Mouse (Mus musculus) lung, postnatal 36 days (tissue): Measurements from ENCODE around the gene Cntn4.

Source experiments
- DNase-seq: peaks from one replicate; pipeline ENCODE4 v3.0.0; 2022; ENCODE audit warnings: mixed read lengths

Cntn4 gene

DNA sequence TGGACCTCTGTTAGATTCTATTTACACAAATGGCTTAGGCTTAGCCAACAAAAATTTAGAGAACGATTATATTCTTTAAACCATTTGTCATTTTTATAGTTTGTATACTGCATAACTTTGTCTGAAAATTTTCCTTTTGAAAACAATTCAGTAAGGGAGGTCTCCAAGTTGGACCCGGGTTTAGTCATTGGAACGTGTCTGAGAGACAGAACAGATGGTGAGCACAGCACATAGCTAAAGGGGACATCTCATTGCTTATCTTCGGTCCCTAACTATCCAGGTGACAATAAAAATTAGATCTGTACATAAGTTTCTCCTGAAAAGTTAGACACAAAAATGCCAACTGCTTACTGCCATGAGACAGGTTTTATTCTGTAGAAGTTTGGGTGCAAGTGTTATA, 420.4 kb downstream of the Cntn4 start:
- DNase-seq, result peak; percentile 9

DNA sequence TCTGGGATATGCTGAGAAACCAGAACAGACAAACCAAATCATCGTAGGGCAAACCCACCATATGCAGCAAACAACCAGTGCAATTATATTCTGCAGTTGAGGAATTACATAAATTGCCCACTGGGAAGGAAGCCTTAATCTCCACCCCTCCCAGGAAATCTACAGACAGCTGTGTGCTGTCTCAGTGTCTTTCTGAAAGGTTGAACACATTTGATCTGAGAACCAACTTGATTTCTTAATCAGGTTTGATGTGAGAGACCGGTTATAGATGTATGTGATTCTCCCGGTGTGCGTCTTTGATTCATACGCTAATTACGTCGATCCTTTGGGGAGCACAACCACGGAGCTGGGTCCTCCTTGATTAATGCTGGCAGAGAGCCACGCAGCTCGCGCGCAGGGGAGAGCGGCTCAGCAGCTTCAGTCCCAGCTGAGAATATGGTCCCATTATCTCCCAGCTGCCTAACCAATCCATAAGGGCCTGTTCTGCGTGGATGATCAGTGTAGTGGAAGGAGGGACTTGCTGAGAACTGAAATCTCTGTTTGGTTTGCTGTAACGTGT, 441.1 kb downstream of the Cntn4 start:
- DNase-seq, result no peak

DNA sequence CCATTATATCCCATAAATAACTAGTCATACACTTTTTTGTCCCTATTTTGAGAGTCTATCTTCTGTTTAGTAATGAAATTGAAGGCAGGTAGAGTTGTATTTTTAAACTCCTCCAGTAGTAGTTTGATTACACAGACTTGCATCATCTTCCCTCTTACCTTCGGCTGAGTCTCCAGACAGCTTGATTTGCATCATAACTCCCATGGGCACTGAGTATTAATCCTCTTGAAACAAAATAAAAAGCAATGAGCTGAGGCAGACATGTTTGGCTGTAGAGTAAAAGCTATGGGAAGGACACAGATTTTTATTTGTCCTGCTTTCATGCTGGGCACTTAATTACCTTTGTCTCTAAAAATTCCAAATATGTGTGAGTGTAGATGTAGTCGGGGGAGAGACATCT, 476.1 kb downstream of the Cntn4 start:
- no peak for DNase-seq

DNA sequence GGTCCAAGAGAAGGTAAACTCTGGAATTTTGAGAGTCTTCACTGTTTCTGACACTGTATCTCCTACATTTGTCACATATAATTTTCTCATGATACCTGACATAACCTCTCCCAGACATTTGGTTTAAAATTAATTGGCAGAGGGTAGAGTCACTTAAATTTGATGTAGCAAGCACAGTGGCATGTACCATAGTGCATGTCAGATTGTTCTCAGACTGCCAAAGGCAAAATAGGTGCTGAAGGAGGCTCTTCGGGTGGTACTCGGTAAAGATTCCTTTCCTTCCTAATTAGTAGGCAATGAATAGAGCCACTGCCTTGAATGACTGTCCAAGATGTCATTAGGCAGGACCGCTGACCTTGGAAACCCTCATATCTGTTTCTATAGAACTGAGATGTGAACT, 477.9 kb downstream of the Cntn4 start:
- no peak for DNase-seq

DNA sequence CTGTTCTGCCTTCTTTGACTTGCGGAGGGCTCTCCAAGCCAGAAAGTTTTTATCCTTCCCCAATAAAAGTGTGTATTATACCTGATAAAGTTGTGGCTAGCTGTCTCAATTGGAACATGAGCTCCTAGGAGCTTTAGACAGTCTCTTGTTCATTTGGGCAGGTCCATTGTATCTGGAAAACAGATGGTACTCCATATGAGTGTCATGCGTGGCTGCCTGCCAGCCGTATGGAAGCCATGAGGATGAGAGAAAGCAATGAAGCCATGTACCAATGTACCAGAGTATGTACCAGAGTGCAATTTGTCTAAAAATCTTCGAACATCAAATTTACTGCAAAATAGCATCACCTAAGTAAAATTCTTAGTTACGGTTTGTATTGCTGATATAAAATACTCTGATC, 500.1 kb downstream of the Cntn4 start:
- no peak for DNase-seq

DNA sequence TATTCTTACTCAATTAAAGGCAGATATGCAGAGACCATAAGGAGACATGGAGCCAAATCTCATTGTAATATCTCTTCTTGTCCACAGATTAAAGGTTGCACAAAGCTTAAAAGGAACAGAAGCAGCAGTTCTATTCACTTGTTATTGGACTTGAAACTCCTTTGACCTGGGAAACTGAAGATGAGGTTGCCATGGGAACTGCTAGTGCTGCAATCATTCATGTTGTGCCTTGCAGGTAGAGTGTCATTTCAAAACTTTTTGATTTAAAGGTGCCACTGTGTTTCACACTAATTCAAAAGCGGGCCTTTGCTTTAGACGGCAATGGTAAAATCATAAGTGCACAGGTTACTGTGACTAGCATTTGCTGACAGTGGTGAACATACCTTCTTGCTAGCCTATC, 504.1 kb downstream of the Cntn4 start:
- no peak for DNase-seq

DNA sequence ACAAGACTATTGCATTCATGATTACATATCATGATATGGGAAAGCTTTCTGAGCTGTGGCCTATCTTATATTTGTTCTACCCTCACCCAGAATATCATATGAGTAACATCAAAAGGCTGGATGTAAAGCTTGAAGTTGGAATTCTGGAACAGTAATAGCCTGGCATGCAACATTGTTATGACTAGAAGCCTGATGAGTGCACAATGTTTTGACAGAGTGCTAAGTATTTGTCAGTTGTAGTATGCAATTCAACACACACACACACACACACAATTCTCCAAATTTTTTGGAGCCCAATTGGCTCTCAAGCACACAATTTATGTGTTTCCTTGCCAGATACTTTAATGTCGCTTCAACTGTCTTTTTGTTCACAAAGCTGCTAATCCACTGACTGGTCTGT, 523.5 kb downstream of the Cntn4 start:
- no peak for DNase-seq

DNA sequence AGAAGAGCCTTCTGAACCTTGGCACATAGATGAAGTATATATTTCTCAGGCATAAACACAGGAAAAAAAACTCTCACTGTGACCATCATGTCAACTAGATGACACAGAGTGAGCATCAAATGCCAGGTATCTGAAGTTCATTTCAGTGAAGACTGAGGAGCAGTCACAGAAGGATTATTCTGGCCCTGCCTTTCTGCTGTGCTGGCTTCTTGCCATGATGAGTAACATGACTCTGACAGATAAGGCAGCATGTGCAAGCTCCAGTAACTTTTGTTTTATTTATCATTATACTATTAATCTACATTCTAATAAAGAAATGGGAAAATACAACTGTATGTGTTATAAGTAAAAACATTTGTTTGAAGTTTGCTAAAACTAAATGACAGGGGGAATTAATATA, 529.9 kb downstream of the Cntn4 start:
- no peak for DNase-seq

DNA sequence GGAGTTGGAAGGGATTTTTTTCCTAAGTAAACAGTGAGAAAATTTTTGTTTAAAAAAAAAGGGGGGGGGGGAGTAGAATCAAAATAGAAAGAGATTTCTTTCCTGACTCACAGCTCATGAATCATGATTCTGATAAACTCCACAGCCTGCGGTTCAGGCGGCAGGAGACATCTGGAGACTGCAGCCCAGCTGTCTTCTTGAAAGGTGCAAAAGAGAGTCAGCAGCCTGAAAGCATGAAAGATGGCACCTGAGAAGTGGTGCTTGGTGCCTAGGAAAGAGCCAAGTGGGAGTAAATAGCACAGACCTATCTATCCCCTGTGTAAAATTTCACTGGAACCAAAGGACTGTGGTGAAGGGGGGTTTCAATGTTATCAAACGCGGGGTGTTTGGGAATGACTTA, 535.6 kb downstream of the Cntn4 start:
- DNase-seq, result no peak

DNA sequence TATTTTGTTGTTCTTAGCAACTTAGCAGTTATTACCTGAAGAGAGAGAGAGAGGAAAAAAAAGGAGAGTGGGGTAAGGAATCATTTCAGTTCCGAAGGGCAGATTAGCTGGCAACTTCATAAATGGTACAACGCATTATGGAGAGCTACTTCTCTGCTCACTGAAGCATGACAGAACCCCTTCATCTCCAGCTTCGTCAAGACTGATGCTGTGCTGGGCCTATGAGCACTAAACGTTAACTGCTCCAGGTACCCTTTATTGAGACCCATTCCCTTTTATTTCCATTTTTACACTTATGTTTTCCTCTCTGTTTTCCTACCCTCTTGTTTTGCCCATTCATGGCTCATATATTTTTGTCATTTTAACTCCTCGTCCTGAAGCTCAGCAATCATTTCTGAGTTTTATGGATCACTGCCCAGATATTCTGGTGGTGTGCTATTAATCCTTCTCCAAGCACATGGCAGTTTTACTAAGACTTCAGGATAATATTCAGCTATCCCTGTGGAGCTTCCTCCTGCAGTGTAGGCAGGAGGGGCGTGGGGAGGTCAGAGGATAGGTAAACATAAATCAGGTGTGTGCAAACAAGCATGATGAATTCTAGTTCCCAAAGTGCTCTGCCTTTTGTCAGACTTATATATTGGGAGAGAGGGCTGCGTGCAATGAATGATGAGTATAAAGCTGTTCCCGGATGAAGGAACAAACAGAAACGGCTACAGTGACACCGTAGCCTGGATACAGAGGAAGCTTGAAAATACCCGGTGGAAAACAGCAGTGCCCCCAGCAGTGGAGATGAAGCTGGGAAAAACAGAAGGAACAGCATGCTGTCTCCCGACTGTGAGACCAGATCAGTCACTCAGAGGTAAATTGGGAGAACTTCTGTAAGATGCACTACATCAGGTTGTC, 559.8 kb downstream of the Cntn4 start:
- no peak for DNase-seq

DNA sequence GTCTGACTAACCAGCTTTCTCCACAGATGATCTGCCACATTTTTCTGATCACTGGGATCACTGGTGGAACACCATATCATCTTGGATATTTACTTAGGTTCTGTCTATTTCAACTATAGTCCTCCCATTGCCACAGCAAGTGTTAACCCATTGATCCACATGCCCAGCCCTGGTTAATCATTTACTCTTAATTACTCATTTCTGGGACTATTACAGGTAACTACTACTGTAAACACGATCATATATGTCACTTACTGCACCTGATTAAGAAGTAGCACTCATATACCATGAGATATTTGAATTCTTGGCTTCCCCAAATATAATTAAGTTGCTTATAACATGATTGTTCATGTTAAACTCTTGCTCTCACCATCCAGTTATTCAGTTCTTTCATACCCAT, 564.1 kb downstream of the Cntn4 start:
- no peak for DNase-seq

DNA sequence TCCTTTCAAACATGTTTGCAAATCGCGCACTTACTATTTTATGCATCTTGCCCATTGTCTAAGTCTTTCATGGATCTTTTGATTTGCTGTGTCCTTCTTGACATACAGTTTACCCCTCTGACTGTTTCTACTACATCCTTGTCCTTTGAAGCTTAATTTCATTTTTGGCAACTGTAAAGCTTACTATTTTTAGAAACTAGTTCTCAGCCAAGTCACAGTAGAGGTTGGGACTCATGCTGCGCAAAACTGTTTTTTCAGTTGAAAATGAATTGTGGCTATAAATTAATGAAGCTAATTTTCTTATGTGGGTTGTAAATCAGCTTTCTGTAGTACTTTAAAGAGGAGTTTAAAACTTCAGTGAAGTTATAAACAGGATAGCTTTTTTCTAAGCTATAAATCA, 585.9 kb downstream of the Cntn4 start:
- no peak for DNase-seq

DNA sequence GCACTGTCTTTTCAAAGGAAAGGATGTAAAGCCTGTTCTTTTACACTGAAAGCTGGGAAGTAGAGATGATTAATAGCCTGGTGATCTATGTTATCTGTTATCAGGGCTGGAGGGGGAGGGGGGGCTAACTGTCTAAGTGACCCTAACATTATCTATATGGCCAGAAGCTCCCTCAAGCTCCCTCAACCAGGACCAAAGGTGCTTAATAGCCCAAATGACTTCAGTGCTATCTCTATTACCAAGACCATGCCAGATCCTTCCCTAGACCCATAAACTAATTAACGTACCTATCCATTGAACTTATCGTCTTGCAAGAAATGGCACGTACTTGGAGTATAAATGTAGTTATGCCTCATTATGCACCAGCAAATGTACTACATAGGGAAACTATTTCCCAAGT, 588.0 kb downstream of the Cntn4 start:
- DNase-seq, result no peak

DNA sequence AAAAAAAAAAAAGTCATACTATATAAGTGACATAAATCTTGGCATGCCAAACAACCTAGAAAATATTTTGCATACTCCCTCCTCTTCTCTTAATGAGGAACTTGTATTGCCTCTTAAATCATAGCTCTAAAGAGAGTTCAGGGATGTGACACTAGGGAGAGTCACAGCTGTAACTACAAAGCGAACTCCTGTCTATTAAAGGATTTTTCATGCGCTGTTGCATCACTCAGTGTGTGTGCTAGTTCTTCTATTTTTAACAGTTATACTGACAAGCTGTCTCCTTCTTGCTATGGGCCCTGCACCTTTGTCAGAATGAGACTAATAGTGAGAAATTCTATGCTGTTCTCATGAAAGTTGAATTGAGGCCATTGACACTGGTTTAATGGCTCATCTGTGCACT, 588.8 kb downstream of the Cntn4 start:
- DNase-seq, result no peak

DNA sequence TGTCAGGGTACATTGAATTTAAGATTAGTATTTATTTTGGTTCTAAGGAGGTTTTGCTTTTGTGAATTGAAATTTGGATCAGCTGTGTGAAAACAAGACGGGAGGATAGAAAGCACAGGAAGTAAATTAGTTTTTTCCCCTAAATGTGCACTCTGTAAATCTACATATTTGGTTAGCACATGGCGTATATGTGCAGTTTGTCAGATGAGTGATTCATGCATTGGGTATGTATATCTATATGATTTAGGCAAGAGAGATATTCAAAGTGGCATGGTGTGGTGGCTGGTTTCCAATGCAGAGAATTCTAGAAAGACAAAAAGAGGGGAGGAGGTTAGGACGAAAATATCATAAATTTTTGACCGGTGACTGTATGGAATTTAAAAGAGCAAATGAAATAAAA, 591.3 kb downstream of the Cntn4 start:
- DNase-seq, result no peak

DNA sequence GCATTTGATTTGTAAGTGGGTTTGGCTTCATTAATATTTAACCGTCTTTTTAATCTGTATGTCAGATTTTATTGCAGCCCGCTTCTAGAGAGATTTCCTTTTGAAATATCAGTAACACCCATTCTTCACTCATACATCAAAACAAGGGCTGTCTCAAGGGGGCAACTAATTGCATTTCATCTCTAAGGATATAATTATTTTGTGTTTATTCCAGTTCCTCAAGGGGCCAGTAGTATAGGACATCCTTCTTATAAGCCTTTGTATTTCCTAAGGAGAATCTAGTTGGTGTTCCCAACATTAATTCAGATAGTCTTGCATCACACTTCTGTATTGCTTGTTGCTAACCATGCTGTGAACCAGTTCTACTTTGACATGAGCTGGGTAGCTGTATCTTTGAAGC, 599.7 kb downstream of the Cntn4 start:
- no peak for DNase-seq

DNA sequence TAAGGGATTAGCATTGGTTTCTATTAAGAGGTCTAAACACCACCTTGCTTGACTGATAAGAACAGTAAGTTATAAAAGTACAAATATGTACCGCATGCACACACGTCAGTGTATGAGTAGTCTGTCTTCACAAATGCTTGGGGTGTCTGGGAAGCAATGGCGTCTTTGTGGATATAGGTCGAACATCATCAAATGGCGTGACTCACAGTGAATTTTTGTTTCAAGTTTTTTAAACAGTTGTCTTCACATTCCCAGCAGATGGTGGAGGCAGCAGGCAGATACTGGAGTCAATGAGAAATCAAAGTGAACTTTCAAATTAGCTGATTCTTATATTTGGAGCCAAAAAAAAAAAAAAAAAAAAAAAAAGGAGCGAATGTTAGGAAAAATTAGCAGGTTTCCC, 604.2 kb downstream of the Cntn4 start:
- DNase-seq, result no peak

DNA sequence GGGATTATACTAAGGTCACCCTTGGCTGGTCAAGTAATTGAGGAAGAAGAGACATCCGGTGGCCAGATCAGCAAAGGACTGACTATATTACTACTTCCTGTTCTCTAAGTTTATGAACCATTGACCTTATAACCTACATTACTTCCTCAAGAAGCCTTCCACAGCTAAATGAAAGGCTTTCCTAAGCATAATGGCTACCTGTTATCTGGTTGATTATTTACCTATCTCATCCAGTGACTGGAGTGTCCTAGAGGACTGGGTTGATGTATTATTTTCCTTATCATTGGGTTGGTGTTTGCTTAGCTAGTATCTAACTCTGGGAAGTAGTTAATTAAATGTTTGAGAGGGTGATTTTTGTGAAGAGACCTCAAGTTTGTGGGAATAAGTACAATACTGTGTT, 606.4 kb downstream of the Cntn4 start:
- no peak for DNase-seq

DNA sequence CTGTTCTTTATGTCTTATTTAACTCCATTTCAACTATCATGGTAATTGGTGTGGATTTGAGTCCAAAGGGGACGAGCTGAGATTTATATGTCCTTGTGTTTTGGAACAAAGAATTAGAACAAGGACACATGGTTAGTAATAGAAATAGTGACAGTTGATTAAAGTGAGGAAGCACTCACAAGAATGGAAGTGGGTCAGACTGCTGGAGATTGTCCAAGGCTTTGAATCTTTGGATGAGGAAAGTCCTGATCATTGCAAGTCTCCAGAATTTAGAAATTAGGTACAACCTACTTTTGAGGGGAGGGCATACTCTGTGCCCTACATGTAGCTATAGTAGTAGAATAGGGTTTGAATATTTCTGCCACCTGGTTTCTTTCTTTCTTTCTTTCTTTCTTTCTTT, 622.0 kb downstream of the Cntn4 start:
- DNase-seq, result no peak

DNA sequence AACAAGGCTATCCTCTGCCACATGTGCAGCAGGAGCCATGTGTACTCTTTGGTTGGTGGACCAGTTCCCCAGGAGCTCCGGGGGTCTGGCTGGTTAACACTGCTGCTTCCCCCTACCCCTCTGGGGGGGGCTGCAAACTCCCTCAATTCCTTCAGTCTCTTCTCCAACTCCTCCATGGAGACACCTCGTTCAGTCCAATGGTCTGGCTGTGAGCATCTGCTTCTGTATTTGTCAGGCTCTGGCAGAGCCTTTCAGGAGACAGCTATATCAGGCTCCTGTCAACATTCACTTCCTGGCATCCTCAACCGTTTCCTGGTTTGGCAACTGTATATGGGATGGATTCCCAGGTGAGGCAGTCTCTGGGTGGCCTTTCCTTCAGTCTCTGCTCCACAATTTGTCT, 622.7 kb downstream of the Cntn4 start:
- no peak for DNase-seq

DNA sequence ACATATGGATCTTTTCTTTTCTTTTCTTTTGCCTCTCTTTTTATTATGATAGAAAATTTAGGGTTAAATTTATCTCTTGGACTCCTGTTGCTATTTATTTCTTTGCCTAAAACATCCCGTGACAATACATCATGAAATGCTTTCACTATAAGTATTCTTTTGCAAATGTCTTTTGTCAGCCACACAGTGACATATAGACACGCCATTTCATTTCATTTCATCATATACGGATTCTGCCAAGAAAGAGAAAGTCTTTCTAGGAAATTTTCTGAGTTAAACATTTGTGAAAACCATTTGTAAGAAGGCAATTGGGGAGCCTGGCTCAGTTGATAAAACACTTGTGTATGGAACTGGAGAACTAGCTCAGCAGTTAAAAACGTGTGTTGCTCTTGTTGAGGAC, 625.0 kb downstream of the Cntn4 start:
- no peak for DNase-seq

DNA sequence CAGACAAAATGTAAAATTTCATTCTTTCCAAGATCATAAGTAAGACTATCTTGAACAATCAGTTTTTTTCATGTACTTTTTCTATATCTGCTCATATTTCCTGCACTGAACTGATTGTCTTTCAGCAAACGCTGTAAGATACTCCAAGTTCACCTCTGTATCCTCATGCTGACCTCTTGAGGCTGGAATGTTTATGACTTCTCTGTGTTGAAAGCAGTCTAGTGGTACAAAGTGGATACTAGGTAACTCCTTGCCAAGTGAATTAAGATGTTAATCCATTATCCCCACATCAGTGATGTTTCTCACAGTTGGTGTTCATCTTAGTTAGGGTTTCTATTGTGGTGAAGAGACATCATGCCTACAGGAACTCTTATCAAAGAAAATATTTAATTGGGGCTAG, 651.5 kb downstream of the Cntn4 start:
- no peak for DNase-seq

DNA sequence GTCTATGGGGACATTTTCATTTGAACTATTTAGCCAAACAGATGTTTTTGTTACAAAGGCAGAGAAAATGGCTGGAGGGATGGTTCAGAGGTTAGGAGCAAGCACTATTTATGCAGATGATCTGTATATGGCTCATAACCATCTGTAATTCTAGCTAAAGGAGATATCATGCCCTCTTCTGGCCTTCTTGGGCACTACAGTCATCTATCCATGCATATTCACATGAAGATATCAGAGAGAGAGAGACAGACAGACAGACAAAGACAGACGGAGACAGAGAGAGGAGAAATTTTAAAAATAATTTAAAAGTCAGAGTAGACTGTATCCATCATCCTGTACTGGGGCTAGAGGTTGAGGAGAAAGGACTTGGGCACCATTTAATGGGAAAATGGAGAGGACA, 652.2 kb downstream of the Cntn4 start:
- no peak for DNase-seq

DNA sequence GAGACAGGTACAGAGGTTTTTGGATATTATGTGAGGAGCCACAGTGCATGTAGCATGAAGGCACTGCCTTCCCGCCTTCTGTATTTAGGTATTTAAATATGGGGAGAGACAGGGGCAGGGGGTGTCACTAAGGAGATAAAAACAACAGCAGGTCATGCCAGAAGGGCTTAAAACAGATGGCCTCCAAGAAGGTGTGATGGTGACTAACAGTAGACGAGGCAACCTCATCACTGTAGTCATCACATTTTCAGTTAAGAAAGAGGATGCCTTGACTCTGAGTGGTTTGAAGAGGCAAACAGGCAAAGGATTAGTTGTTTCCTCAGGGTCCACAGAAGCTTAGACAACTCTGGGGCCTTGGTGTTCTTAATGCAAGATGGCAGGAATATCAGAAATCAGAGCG, 655.0 kb downstream of the Cntn4 start:
- DNase-seq, result no peak

DNA sequence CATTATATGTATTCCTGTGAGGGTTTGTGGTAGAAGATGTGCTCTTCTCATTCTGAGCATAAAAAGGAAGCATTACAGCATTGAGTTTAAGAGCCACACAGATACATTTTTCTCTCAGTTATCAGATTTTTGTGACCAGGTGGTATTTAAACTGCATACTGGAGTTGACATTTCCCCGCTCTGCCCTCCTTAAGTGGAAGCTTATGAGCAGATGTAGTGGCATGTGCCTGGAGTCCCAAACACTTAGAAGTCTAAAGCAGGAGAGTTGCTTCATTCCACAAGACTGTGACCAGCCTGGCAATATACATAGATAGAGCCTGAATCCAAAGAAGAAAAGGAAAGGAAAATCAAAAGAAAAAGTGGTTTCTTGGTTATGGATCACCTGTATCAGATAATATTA, 655.5 kb downstream of the Cntn4 start:
- no peak for DNase-seq
